Mouse (Mus musculus): ENCODE data around the gene Ext2. TPM values are rescaled to one million over a fixed set of nuclear protein-coding genes. Genes with fewer than 3 reads are reported as not detected.
A peak's percentile ranks its signal among the peaks of the same experiment; 100 is the strongest.

Gene Ext2
- polyA plus RNA-seq, 1 experiment from 2014 or later, result 78.9 TPM

DNA sequence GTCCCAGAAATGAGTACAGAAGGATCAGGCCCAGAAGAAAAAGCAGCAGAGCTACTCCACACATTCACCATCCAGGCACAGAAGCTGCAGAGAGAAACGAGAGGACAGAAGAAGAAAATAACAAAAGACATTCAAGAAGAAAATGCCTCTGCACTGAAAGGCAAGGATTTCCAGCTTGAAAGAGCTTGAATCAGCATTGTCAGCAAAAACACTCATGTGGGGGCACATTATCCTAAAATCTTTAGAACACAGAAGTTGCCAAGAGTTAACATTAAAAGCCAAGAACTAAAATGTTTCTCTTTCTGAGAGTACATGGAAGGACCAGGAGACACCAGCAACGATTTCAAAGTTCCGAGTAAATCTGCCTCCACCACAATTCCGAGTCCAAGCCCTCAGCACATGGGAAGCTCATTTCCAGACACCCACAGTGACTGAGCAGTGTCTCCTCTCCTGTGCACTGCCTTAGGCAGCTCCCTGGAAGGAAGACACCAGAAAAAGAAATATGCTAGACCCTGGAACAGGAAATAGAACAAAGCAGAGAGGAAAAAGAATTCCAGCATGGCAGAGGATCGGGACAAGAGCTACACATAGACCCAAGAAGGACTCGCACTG lies 69.1 kb downstream of the Ext2 start:
- no peak for ATAC-seq (ENCODE audit: insufficient number of reproducible peaks, insufficient read depth, low FRiP score, low TSS enrichment, low read depth)
- no peak overlapping the region for H3K9ac ChIP-seq (replicated peaks)
- no peak overlapping the region for H3K27ac ChIP-seq
- peaks cover 2% of the 10 kb centered on the region; the same call in 1 of the 2 replicates for H3K4me1 ChIP-seq (replicated peaks)
- peaks cover 5% of the 10 kb centered on the region; the same call in 1 of the 2 replicates for H3K36me3 ChIP-seq
- no peak overlapping the region for H3K4me3 ChIP-seq (replicated peaks)
- WGBS, result 78% methylated on average over 6 of the region's 6 CpGs
- H3K9me3 ChIP-seq, result no peaks in the 10 kb centered on the region
- no peak overlapping the region for H3K4me2 ChIP-seq
- no peaks in the 10 kb centered on the region for H3K27me3 ChIP-seq

DNA sequence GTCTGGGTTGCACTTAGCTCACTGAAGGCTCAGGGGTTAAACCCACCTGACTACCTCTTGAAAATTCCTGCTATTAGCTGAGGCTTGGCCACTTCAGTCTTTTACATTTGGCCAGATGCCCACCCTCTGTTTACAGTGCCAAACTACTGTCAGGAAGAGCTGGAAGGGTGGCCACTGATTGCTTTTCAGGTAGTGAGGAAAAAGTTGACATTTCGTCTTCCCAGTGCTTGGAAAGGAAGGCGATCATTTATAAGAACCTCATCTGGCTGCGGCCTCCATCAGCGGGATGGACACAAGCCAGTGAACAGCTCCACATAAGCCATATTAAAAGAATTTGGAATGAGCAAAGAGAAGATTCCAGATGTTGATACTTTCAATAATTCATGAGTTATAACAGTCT lies 72.7 kb downstream of the Ext2 start:
- Histone ChIP-seq H3K4me2 (no peak overlapping the region), H3K9me3 (no peaks in the 10 kb centered on the region), H3K4me1 (replicated peaks) (peaks cover 23% of the 10 kb centered on the region), H3K36me3 (no peaks in the 10 kb centered on the region), H3K4me3 (replicated peaks) (no peak overlapping the region), H3K27me3 (no peaks in the 10 kb centered on the region), H3K27ac (no peak overlapping the region), H3K9ac (replicated peaks) (no peak overlapping the region)
- 93% methylated on average over 4 of the region's 4 CpGs for WGBS
- ATAC-seq (ENCODE audit: insufficient number of reproducible peaks, insufficient read depth, low FRiP score, low TSS enrichment, low read depth), result no peak

DNA sequence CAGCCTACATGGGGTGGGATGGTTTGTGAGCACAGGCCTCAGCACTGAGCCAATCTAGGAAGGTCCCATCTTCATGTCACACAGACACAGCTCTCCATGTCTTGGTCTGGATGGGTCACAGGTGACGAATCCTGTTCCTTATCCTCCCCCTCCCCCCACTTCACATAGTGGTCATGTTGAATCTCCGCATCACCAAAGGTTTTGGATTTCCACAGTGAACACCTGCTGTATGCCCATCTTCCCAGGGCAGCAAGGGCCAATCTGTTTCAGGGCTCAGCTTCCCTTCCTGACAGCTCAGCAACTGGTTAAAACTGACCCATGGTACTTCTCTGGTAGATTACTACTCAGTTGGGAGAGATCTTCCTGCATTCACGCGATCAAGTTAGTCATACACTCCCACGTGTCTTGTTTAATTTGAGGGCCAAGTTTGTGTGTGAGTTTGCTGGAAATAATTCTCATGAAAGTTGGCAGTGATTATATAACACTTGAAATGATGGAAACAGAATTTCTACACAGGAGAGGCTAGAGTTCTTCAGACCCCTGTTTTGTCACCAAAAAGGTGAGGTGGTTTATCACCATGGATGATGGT lies 74.7 kb downstream of the Ext2 start:
- Histone ChIP-seq H3K27ac (no peak overlapping the region), H3K4me3 (replicated peaks) (no peak overlapping the region), H3K27me3 (0 out of 2 replicates have a peak, but pooled peaks cover 4% of the 10 kb centered on the region), H3K4me2 (no peak overlapping the region), H3K9me3 (no peaks in the 10 kb centered on the region), H3K36me3 (no peaks in the 10 kb centered on the region), H3K9ac (replicated peaks) (no peak overlapping the region), H3K4me1 (replicated peaks) (peaks cover 37% of the 10 kb centered on the region)
- ATAC-seq (ENCODE audit: insufficient number of reproducible peaks, insufficient read depth, low FRiP score, low TSS enrichment, low read depth), result no peak
- WGBS, result 91% methylated on average over 5 of the region's 5 CpGs

DNA sequence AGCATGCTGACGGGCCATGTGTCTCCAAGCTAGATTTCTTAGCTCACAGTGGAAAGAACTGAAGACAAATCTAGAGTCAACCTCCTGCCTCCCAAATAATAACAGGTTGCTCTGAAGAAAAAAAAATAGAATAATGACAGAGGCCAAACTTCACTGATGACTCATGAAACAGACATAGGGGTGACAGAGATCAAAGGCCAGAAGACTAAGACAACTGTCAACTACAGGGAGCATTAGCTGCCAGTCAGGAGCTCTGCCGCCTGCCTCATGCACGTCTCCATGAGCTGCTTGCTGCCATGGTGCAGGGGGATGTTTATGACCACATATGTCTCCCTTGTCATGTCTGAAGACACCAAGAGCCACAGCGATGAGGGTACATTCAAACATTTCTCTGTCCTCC lies 75.7 kb downstream of the Ext2 start:
- no peak overlapping the region for H3K4me2 ChIP-seq
- ATAC-seq (ENCODE audit: insufficient number of reproducible peaks, insufficient read depth, low FRiP score, low TSS enrichment, low read depth), result no peak
- no peak overlapping the region for H3K27ac ChIP-seq
- 39% methylated on average over 4 of the region's 4 CpGs for WGBS
- H3K4me3 ChIP-seq (replicated peaks), result no peak overlapping the region
- 0 out of 2 replicates have a peak, but pooled peaks cover 4% of the 10 kb centered on the region for H3K27me3 ChIP-seq
- no peaks in the 10 kb centered on the region for H3K36me3 ChIP-seq
- no peak overlapping the region for H3K9ac ChIP-seq (replicated peaks)
- H3K4me1 ChIP-seq (replicated peaks), result peaks cover 46% of the 10 kb centered on the region
- H3K9me3 ChIP-seq, result no peaks in the 10 kb centered on the region

- no peaks in the 10 kb centered on the region for H3K9me3 ChIP-seq
- no peaks in the 10 kb centered on the region for H3K36me3 ChIP-seq
- H3K4me3 ChIP-seq (replicated peaks), result no peak overlapping the region
- 16% methylated on average over 5 of the region's 5 CpGs for WGBS
- no peak for ATAC-seq (ENCODE audit: insufficient number of reproducible peaks, insufficient read depth, low FRiP score, low TSS enrichment, low read depth)
- 0 out of 2 replicates have a peak, but pooled peaks cover 4% of the 10 kb centered on the region for H3K27me3 ChIP-seq
- H3K9ac ChIP-seq (replicated peaks), result no peak overlapping the region
- H3K4me1 ChIP-seq (replicated peaks), result peaks cover 46% of the 10 kb centered on the region
- H3K4me2 ChIP-seq, result no peak overlapping the region
- no peak overlapping the region for H3K27ac ChIP-seq
Observed at GRCm38 (mm10) chr2:93746162-93746561, 76.2 kb downstream of the Ext2 start.

DNA sequence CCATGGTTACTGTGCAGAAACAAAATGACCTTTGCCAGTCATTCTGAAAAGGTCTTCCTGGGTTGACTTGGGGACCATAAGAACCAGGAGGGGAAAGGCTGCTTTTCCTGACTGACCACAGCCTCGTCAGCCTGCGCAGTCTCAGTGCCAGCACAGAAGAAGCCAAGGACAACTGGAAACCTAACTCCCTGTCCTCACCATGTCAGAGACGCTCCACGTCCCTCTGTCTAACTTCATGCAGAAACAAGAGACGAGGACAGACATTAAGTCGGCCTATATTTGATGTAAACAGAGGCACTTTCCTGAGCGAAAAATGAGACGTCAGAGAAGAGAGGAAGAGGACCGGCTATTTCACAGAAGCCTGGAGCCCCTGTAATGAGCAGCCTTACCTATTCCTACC lies 76.6 kb downstream of the Ext2 start:
- Histone ChIP-seq H3K9ac (replicated peaks) (no peak overlapping the region), H3K4me1 (replicated peaks) (peaks cover 47% of the 10 kb centered on the region), H3K9me3 (no peaks in the 10 kb centered on the region), H3K36me3 (no peaks in the 10 kb centered on the region), H3K4me2 (no peak overlapping the region), H3K4me3 (replicated peaks) (no peak overlapping the region), H3K27ac (0 out of 2 replicates have a peak overlapping the region, but pooled peaks have one; percentile 25), H3K27me3 (0 out of 2 replicates have a peak, but pooled peaks cover 4% of the 10 kb centered on the region)
- WGBS, result 22% methylated on average over 9 of the region's 9 CpGs
- ATAC-seq (ENCODE audit: insufficient number of reproducible peaks, insufficient read depth, low FRiP score, low TSS enrichment, low read depth), result no peak

DNA sequence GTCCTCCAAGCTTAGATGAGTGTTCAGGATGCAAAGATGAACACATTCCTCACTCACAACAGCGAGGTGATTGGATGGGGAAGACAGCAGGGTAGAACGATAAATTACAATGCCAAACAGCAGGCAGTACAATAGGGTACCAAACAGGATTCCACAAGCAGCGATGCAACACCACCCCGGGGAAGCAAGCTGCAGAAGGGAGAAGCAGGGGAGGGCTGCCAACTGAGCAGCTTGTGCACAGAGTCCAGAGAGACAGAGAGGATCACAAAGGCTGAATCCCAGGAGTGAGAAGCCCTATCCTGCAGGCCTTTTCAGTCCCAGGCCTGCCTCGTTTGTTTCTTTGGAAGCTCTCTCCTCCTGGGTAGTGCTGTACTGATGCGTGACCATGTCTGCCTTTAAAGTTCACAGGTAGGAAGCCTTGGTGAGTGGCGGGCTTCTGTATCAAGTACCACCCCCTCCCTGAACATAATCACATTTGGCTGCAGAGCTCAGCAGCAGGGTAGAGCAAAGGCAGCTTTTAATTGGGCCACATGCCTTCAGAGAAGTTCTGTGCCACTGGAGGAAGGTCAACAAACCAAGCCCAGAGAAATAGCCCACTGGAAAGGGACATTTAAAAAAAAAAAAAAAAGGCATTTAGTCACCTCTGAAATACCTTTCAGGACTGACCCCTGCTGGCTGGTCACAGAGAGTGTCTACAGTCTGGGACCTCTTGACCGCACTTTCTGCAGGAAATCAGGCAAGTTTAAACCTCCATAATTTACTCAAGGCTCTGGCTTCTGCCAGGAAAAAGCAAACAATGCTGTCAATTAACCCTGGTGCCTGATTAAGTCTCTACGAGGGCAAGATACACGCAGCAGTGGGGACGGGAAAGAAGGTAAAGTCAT lies 77.8 kb downstream of the Ext2 start:
- no peak overlapping the region for H3K4me3 ChIP-seq (replicated peaks)
- H3K27ac ChIP-seq, result 0 out of 2 replicates have a peak overlapping the region, but pooled peaks have one; percentile 4
- H3K9ac ChIP-seq (replicated peaks), result no peak overlapping the region; the same call in 1 of the 2 replicates
- H3K4me2 ChIP-seq, result no peak overlapping the region
- 14% methylated on average over 11 of the region's 11 CpGs for WGBS
- peaks cover 7% of the 10 kb centered on the region; the same call in 1 of the 2 replicates for H3K27me3 ChIP-seq
- peaks cover 59% of the 10 kb centered on the region for H3K4me1 ChIP-seq (replicated peaks)
- no peaks in the 10 kb centered on the region for H3K9me3 ChIP-seq
- H3K36me3 ChIP-seq, result no peaks in the 10 kb centered on the region
- no peak for ATAC-seq (ENCODE audit: insufficient number of reproducible peaks, insufficient read depth, low FRiP score, low TSS enrichment, low read depth)

- Histone ChIP-seq H3K27me3 (peaks cover 12% of the 10 kb centered on the region), H3K36me3 (no peaks in the 10 kb centered on the region), H3K9ac (replicated peaks) (no peak overlapping the region), H3K4me3 (replicated peaks) (no peak overlapping the region), H3K27ac (no peak overlapping the region), H3K9me3 (no peaks in the 10 kb centered on the region), H3K4me1 (replicated peaks) (peaks cover 64% of the 10 kb centered on the region), H3K4me2 (no peak overlapping the region)
- no peak for ATAC-seq (ENCODE audit: insufficient number of reproducible peaks, insufficient read depth, low FRiP score, low TSS enrichment, low read depth)
- WGBS, result 28% methylated on average over 7 of the region's 7 CpGs
Observed at GRCm38 (mm10) chr2:93741700-93742099, 80.7 kb downstream of the Ext2 start.

- WGBS, result 24% methylated on average over 5 of the region's 5 CpGs
- no peak overlapping the region for H3K27ac ChIP-seq
- H3K4me3 ChIP-seq (replicated peaks), result no peak overlapping the region
- H3K9me3 ChIP-seq, result no peaks in the 10 kb centered on the region
- no peak for ATAC-seq (ENCODE audit: insufficient number of reproducible peaks, insufficient read depth, low FRiP score, low TSS enrichment, low read depth)
- H3K4me2 ChIP-seq, result no peak overlapping the region
- peaks cover 39% of the 10 kb centered on the region for H3K4me1 ChIP-seq (replicated peaks)
- H3K27me3 ChIP-seq, result peaks cover 21% of the 10 kb centered on the region
- peaks cover 12% of the 10 kb centered on the region; the same call in 1 of the 2 replicates for H3K36me3 ChIP-seq
- no peak overlapping the region for H3K9ac ChIP-seq (replicated peaks)
Observed at GRCm38 (mm10) chr2:93739044-93739569, 83.3 kb downstream of the Ext2 start.

DNA sequence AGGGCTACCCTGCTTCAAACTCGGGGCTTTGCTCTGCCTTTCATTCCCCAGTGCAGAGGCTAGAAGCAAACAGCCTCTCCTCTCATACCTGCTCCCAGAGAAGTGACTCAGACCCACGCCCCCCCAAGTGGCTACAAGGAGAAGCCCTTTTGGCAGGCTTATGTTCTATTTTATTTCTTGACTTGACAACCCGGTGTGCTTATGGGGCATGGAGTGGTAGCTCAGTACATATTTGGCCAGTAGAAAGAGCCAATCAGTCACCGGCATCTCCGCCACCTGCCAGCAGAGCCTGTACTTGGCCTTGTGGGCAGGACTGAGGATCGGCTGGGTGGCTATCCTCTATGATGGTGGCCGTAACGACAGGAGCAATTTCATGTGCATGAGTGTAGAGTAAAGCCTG lies 85.2 kb downstream of the Ext2 start:
- peaks cover 42% of the 10 kb centered on the region for H3K4me1 ChIP-seq (replicated peaks)
- no peak overlapping the region for H3K4me3 ChIP-seq (replicated peaks)
- H3K36me3 ChIP-seq, result peaks cover 12% of the 10 kb centered on the region; the same call in 1 of the 2 replicates
- ATAC-seq (ENCODE audit: insufficient number of reproducible peaks, insufficient read depth, low FRiP score, low TSS enrichment, low read depth), result no peak
- H3K27me3 ChIP-seq, result peaks cover 17% of the 10 kb centered on the region
- H3K27ac ChIP-seq, result no peak overlapping the region
- WGBS, result 87% methylated on average over 8 of the region's 8 CpGs
- H3K4me2 ChIP-seq, result no peak overlapping the region
- no peak overlapping the region for H3K9ac ChIP-seq (replicated peaks)
- no peaks in the 10 kb centered on the region for H3K9me3 ChIP-seq

DNA sequence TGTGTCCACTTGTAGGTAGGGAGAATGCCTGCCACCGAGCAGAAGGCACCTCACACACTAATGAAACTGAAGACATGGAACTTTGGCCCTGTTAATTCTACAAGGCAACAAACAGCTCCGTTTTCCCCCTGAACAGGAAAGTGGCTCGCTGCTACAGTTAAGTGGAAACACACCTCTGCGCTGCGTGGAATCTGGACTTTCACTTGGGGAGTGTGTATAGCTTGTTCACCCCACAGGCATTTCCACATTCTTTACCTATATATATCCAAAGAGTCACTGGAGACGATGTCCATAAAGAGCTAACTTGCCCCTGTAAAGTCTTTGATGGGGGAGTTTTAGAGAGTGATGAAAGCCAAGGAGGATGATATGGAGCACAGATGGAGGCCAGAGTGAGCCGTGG lies 89.7 kb downstream of the Ext2 start:
- Histone ChIP-seq H3K27ac (peak overlapping the region; percentile 57; the same call in 1 of the 2 replicates), H3K9me3 (no peaks in the 10 kb centered on the region), H3K4me2 (0 out of 2 replicates have a peak overlapping the region, but pooled peaks have one; percentile 10), H3K4me1 (replicated peaks) (peaks cover 23% of the 10 kb centered on the region), H3K27me3 (peaks cover 24% of the 10 kb centered on the region), H3K9ac (replicated peaks) (no peak overlapping the region), H3K4me3 (replicated peaks) (no peak overlapping the region), H3K36me3 (peaks cover 26% of the 10 kb centered on the region)
- WGBS, result 18% methylated on average over 7 of the region's 7 CpGs
- ATAC-seq (ENCODE audit: insufficient number of reproducible peaks, insufficient read depth, low FRiP score, low TSS enrichment, low read depth), result peak; percentile 59; the same call in 1 of the 2 replicates
